Mouse (Mus musculus) lung, adult 2 months (tissue): Measurements from ENCODE around the gene Snx29.

Experiments
- CTCF ChIP-seq: fragments of 200-500 bp; IDR thresholded peaks from 2 replicates; pipeline ENCODE4 v1.5.1; 2011; ENCODE audit warnings: mild to moderate bottlenecking, low read length, control low read depth; ENCODE audit not compliant: insufficient read depth
- POLR2A ChIP-seq: fragments of 200-500 bp; IDR thresholded peaks from 2 replicates; pipeline ENCODE4 v1.6.1; 2011; ENCODE audit warnings: low read depth, mild to moderate bottlenecking, control low read depth, low read length, borderline replicate concordance; ENCODE audit errors: extremely low read depth

DNA sequence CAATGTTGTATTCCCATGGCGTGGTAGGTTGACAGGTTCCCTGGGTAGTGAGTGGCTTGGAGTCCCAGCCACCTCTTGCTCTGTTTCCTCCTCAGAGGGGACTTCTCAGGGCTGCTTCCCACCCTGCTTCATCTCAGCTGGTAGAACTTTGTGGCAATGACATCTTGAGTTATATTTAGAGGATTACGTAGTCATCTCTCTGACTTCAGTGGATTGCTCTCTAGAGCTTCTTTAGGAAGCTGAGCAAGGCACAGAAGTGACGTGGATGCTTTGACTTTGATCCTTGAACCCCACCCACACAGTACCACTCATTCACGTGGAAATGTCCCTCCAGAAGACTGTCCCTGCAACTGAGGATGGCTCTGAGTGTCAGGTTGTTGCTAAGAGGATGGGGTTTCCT lies 156.9 kb downstream of the Snx29 start:
- TF ChIP-seq CTCF, result no peak
- TF ChIP-seq POLR2A, result no peak
